Mouse (Mus musculus) spleen, adult 2 months (tissue): ENCODE measurements around the gene Pdzrn3. TPM values are rescaled to one million over a fixed set of nuclear protein-coding genes. Genes with fewer than 3 reads are reported as not detected.

Experiments
- DNase-seq, 2 experiments: peaks; one replicate each; pipeline versions ENCODE4 v3.0.0 to v3.0.0-alpha.2; 2012 to 2021; ENCODE audit warnings: low spot score in 2 of 2, low read depth in 1 of 2
- H3K27ac ChIP-seq: fragments of 200-500 bp; 2 replicates; pipeline ENCODE4 v1.5.1; 2012; ENCODE audit warnings: low read length, inconsistent platforms; ENCODE audit not compliant: insufficient read depth
- H3K27me3 ChIP-seq: fragments of 200-500 bp; 2 replicates; pipeline ENCODE4 v1.6.1; 2012; ENCODE audit warnings: mild to moderate bottlenecking, moderate library complexity, low read length, inconsistent platforms; ENCODE audit not compliant: control insufficient read depth, insufficient read depth
- H3K36me3 ChIP-seq: fragments of 200-500 bp; 2 replicates; pipeline ENCODE4 v1.6.1; 2012; ENCODE audit warnings: mild to moderate bottlenecking, low read length, inconsistent platforms; ENCODE audit not compliant: control insufficient read depth, insufficient read depth
- H3K4me1 ChIP-seq: fragments of 200-500 bp; 2 replicates; pipeline ENCODE4 v1.6.1; 2011; ENCODE audit warnings: inconsistent platforms; ENCODE audit not compliant: control insufficient read depth, insufficient read depth, insufficient read length
- H3K4me3 ChIP-seq: fragments of 200-500 bp; 2 replicates; pipeline ENCODE4 v1.5.1; 2011; ENCODE audit warnings: mild to moderate bottlenecking, inconsistent platforms; ENCODE audit not compliant: insufficient read depth, insufficient read length; ENCODE audit errors: extremely low read depth
- CTCF ChIP-seq: fragments of 200-500 bp; IDR thresholded peaks from 2 replicates; pipeline ENCODE4 v1.5.1; 2011; ENCODE audit warnings: mild to moderate bottlenecking, inconsistent platforms; ENCODE audit not compliant: insufficient read depth, insufficient read length, insufficient replicate concordance; ENCODE audit errors: extremely low read depth
- POLR2A ChIP-seq: fragments of 200-500 bp; IDR thresholded peaks from 2 replicates; pipeline ENCODE4 v1.6.1; 2011; ENCODE audit warnings: low read depth, low read length, inconsistent platforms
- WGBS: fragments of 180-500 bp; shearing (Covaris S2); methylation state at CpG from one replicate; pipeline ENCODE4 v1.1.7; 2018; 5-methylcytosine and 5-hydroxymethylcytosine counted together
- polyA plus RNA-seq: library from polyadenylated mRNA; depleted of rRNA; stranded (reverse); fragments of >200 nt; gene quantifications from 2 replicates; pipeline ENCODE4 v1.2.3, GENCODE M21; 2012

Pdzrn3 gene
- polyA plus RNA-seq, 1 experiment: 1.9 TPM

DNA sequence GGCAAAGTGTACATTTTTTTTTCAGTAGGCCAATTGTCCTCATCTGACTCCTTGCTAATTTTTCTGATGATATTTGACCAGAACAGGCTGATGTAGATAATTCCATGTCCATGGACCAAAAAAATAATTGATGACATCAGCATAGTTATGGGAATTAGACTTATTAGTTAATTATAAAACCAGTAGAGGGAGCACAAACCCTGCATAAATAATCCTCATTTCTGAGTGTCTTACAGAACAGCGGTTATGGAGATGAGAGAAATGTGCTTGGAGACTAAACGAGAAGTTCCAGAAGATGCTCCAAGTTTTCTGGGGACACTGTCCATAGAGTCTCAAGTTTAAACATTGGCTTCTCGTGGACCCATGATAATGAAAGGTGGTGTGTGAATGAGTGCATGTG is 157.4 kb downstream of the Pdzrn3 start:
- H3K27me3 ChIP-seq: no peaks in the 10 kb centered on the region
- WGBS: 67% methylated on average over 3 of the region's 3 CpGs
- DNase-seq: no peak
- H3K27ac ChIP-seq: no peak overlapping the region
- TF ChIP-seq POLR2A (no peak), CTCF (no peak)
- no peak overlapping the region for H3K4me3 ChIP-seq
- H3K36me3 ChIP-seq: no peaks in the 10 kb centered on the region
- H3K4me1 ChIP-seq: no peaks in the 10 kb centered on the region

DNA sequence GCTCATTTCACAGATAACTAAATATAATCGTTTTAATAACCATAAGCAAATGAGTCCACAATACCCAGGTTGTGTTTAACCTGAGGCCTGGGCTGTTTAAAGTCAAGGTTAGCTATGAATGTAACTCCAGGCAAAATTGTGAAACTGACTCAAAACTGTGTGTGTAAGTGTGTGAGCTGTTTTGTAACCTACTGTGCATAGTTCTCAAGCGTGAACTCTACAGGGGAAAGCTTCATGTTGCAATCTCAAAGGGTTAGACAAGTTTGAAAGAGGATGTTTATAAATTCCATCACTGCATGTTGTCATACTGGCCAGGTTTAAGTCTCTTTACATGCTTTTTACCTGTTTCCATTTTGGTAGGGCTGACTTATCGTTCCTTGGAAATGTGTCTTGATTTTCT is 158.7 kb downstream of the Pdzrn3 start:
- TF ChIP-seq POLR2A (no peak), CTCF (no peak)
- H3K4me1 ChIP-seq: no peaks in the 10 kb centered on the region
- no peak for DNase-seq

DNA sequence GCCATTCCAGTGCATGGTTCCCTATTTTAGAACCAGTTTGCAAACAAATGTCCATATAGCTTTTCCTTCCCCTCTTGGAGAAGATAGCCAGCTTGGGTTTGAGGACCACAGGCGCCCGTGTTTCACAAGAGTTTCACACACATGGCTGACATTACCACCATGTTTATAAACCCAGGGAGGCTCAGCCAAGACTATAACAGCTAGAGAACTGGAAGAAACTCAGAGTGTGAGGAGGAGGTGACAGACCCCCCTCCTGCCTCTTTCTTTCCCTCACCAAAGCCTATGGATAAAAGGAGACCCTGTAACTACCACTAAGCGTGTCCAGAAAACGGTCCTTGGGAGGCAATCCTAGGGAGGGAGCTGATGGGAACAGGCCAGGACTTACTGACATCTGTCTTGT is 159.5 kb downstream of the Pdzrn3 start:
- no peak for DNase-seq
- TF ChIP-seq POLR2A: no peak
- no peaks in the 10 kb centered on the region for H3K36me3 ChIP-seq
- no peaks in the 10 kb centered on the region for H3K27me3 ChIP-seq
- H3K27ac ChIP-seq: no peak overlapping the region
- H3K4me3 ChIP-seq: no peak overlapping the region
- 70% methylated on average over 4 of the region's 4 CpGs for WGBS
- no peaks in the 10 kb centered on the region for H3K4me1 ChIP-seq

More for the DNA sequence above, 158.7 kb downstream of the Pdzrn3 start:
- Histone ChIP-seq H3K4me3 (no peak overlapping the region), H3K36me3 (no peaks in the 10 kb centered on the region), H3K27ac (no peak overlapping the region), H3K27me3 (no peaks in the 10 kb centered on the region)
- WGBS: 83% methylated on average over 3 of the region's 3 CpGs

DNA sequence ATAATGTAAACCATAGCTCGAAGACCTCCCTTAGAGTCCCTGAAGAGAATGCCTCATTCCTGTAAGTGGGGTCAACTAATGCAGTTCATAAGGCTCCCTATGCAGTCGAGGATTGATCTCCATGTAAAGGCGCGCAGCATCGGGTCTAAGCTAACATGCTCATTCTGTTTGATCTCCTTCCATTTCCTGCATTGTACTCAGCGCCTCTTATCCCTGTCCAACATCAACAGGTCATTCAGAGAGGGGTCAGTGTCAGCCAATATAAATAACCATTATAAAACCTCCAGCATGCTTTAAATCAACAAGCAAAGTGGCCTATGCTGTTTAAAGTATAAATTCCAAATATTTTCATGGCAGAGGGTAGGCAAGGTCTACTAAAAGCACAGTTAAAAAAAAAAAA is 159.9 kb downstream of the Pdzrn3 start:
- H3K27ac ChIP-seq: no peak overlapping the region
- no peak for DNase-seq
- no peak overlapping the region for H3K4me3 ChIP-seq
- no peaks in the 10 kb centered on the region for H3K27me3 ChIP-seq
- TF ChIP-seq POLR2A (no peak), CTCF (no peak)
- 75% methylated on average over 6 of the region's 6 CpGs for WGBS
- H3K36me3 ChIP-seq: no peaks in the 10 kb centered on the region
- H3K4me1 ChIP-seq: no peaks in the 10 kb centered on the region

GRCm38 (mm10) chr6:101215436-101215791 is 162.3 kb downstream of the Pdzrn3 start:
- Histone ChIP-seq H3K27ac (no peak overlapping the region), H3K27me3 (no peaks in the 10 kb centered on the region), H3K4me1 (no peaks in the 10 kb centered on the region), H3K36me3 (no peaks in the 10 kb centered on the region), H3K4me3 (no peak overlapping the region)
- 79% methylated on average over 16 of the region's 16 CpGs for WGBS
- TF ChIP-seq POLR2A: no peak
- TF ChIP-seq CTCF: no peak
- no peak for DNase-seq

DNA sequence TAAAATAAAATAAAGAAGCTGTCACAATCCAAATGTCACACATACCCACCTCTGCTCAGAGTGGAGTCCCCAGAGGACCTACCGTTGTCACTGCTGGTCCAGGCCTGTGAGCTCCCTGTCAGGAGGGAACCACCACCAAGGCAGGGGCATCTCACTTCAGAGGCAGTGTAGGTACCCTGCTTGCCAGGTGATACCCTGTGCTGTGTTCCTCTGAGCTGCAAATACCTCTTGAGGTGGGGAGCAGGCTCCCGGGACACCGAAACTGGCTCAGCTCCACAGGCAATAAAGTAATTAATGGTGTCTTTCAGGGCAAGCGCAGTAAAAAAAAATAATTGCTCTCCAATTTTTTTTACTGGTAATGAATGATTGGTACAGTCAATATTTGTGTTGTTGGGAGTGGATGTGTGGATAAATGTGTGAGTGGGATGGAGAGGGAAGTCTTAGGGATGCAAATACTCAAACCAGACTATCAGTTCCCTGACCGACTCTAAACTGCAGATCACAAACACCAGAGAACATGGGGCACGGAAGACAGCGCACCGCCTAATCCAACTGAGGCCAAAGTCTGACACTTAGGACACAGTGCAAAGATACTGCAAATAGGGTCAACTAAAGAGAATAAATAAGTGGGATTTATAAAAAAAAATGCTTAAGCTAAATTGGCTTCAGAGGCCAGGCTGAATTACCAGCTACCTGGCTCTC is 162.8 kb downstream of the Pdzrn3 start:
- H3K27ac ChIP-seq: no peak overlapping the region
- DNase-seq: no peak
- no peak for TF ChIP-seq CTCF
- no peak for TF ChIP-seq POLR2A
- 89% methylated on average over 8 of the region's 8 CpGs for WGBS
- no peaks in the 10 kb centered on the region for H3K27me3 ChIP-seq
- H3K36me3 ChIP-seq: no peaks in the 10 kb centered on the region
- no peaks in the 10 kb centered on the region for H3K4me1 ChIP-seq
- H3K4me3 ChIP-seq: no peak overlapping the region

DNA sequence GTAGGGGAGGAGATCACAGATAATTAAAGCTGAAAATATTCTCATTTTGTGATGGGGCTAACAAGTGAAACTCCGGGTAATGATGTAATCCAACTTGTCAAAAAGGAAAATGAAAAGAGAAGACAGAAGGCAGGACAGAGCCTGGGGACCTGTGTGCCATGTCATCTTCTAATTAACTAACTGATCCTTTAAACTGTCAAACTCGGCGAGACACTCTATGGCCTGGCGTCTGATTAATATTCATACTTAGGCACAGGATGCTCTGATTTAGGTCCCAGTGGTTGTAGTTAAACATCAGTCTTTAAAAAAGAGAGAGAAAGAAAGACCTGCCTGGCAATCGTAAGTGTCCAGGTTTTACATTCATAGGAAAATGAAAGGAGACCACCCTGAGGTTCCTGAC is 164.6 kb downstream of the Pdzrn3 start:
- 90% methylated on average over 5 of the region's 5 CpGs for WGBS
- Histone ChIP-seq H3K4me1 (no peaks in the 10 kb centered on the region), H3K4me3 (no peak overlapping the region), H3K27me3 (no peaks in the 10 kb centered on the region), H3K27ac (no peak overlapping the region), H3K36me3 (no peaks in the 10 kb centered on the region)
- no peak for DNase-seq
- no peak for TF ChIP-seq CTCF
- TF ChIP-seq POLR2A: no peak

GRCm38 (mm10) chr6:101212086-101212485 is 165.6 kb downstream of the Pdzrn3 start:
- H3K27me3 ChIP-seq: no peaks in the 10 kb centered on the region
- H3K36me3 ChIP-seq: no peaks in the 10 kb centered on the region
- TF ChIP-seq POLR2A (no peak), CTCF (no peak)
- DNase-seq: no peak
- no peak overlapping the region for H3K4me3 ChIP-seq
- no peaks in the 10 kb centered on the region for H3K4me1 ChIP-seq
- H3K27ac ChIP-seq: no peak overlapping the region
- 89% methylated on average over 6 of the region's 6 CpGs for WGBS
